Mouse (Mus musculus): Measurements from ENCODE around the gene Pard6a.

DNA sequence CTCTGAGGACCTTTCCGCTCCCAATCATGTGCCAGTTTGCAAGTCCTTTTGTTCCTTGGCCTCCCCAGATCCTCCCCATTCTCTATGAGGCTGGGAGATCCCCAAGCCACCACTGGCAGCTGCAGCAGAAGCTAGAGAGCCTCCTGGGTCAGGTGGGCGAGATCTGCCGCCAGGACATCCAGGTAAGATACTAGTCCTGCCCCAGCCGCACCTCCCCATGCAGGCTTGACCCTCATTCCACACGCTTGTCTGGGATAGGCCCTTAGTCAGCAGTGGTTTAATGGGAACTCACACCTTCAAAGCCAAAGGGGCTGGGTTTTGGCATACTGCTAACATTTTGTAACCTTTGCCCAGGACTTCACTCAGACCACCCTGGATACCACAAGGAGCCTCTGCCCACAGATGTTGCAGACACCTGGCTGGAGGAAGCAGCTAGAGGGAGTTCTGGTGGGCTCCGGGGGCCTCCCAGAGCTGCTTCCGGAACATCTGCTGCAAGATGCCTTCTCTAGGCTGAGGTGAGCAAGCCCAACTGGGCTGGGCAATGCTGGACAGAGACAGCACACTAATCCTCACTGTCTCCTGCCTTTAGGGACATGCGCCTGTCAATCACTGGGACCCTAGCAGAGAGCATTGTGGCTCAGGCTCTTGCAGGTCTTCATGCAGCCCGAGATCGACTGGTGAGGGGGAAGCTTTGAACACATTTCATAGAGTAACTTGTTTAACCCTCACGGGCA lies 8.3 kb upstream of the Pard6a start:
- TF ChIP-seq CTCF (conservative IDR thresholded peaks at IDR 0.05; ENCODE audit: insufficient read depth, insufficient read length, low read depth, low read length) (no peak), POLR2A (IDR thresholded peaks at IDR 0.05; ENCODE audit: low read depth, low read length) (no peak)
